Mouse (Mus musculus) limb, embryonic 14.5 days (tissue): Measurements from ENCODE around the gene Tvp23b. TPM values are rescaled to one million over a fixed set of nuclear protein-coding genes. Genes with fewer than 3 reads are reported as not detected.

Experiments used
- ATAC-seq: fragments of 200-750 bp; cut with Nextera tagmentation; 2 replicates; pipeline ENCODE4 v1.8.0; 2017; ENCODE audit warnings: low read depth, moderate number of reproducible peaks, moderate TSS enrichment; ENCODE audit not compliant: low FRiP score
- DNase-seq: peaks from one replicate; pipeline ENCODE4 v3.0.0-alpha.2; 2015; ENCODE audit warnings: low spot score
- H3K27ac ChIP-seq: fragments of 300-500 bp; sonication (generic); replicated peaks from 2 replicates; pipeline ENCODE4 v1.5.1; 2014; ENCODE audit warnings: low read depth, mild to moderate bottlenecking, low read length, moderate library complexity, mixed read lengths
- H3K27me3 ChIP-seq: fragments of 300-500 bp; sonication (generic); 2 replicates; pipeline ENCODE4 v1.6.1; 2014; ENCODE audit warnings: low read length, mixed read lengths; ENCODE audit not compliant: control insufficient read depth, insufficient read depth
- H3K36me3 ChIP-seq: fragments of 300-500 bp; sonication (generic); 2 replicates; pipeline ENCODE4 v1.6.1; 2014; ENCODE audit warnings: mild to moderate bottlenecking, low read length, moderate library complexity, mixed read lengths; ENCODE audit not compliant: control insufficient read depth, insufficient read depth
- H3K4me1 ChIP-seq: fragments of 300-500 bp; sonication (generic); 2 replicates; pipeline ENCODE4 v1.6.1; 2014; ENCODE audit warnings: antibody characterized with exemption, low read length, mixed read lengths; ENCODE audit not compliant: control insufficient read depth, insufficient read depth
- H3K4me2 ChIP-seq: fragments of 300-500 bp; sonication (generic); replicated peaks from 2 replicates; pipeline ENCODE4 v1.6.1; 2014; ENCODE audit warnings: low read depth, mild to moderate bottlenecking, low read length, moderate library complexity; ENCODE audit not compliant: severe bottlenecking
- H3K4me3 ChIP-seq: fragments of 300-500 bp; sonication (generic); replicated peaks from 2 replicates; pipeline ENCODE4 v1.5.1; 2014; ENCODE audit warnings: low read length
- H3K9ac ChIP-seq: fragments of 300-500 bp; sonication (generic); 2 replicates; pipeline ENCODE4 v1.6.1; 2014; ENCODE audit warnings: mild to moderate bottlenecking, low read depth, low read length, moderate library complexity; ENCODE audit not compliant: severe bottlenecking
- H3K9me3 ChIP-seq: fragments of 300-500 bp; sonication (generic); 2 replicates; pipeline ENCODE4 v1.6.1; 2016; ENCODE audit warnings: low read length; ENCODE audit not compliant: control insufficient read depth
- POLR2A ChIP-seq: fragments of 200-500 bp; IDR thresholded peaks from 2 replicates; pipeline ENCODE4 v1.8.0; 2012; ENCODE audit warnings: inconsistent platforms, mild to moderate bottlenecking, moderate library complexity, borderline replicate concordance; ENCODE audit not compliant: insufficient read depth, insufficient read length; ENCODE audit errors: extremely low read depth
- WGBS: fragments of 180-500 bp; shearing (Covaris S2); extraction: QIAGEN DNeasy Blood & Tissue Kit; methylation state at CpG from one replicate; pipeline ENCODE4 v1.1.7; 2014; 5-methylcytosine and 5-hydroxymethylcytosine counted together
- polyA plus RNA-seq, 2 experiments: library from polyadenylated mRNA; depleted of rRNA in 1 of 2; stranded (reverse) in 1 of 2; unstranded in 1 of 2; fragments of >200 nt; fragmentation: Nextera tagmentation in 1 of 2; extraction: Ambion mirVana in 1 of 2; gene quantifications; 2 replicates each; pipeline versions ENCODE4 v1.2.1 to v1.2.3; 2012 to 2014

Tvp23b gene
- polyA plus RNA-seq, 2 experiments: 40.1 to 65.6 TPM

- 88% methylated on average over 3 of the region's 3 CpGs for WGBS
- no peak for ATAC-seq
Observed at GRCm38 (mm10) chr11:62940176-62940575, 60.9 kb downstream of the Tvp23b start.

GRCm38 (mm10) chr11:62943538-62943937 lies 64.3 kb downstream of the Tvp23b start:
- no peak overlapping the region for H3K27ac ChIP-seq
- ATAC-seq (no peak), DNase-seq (no peak)
- no peaks in the 10 kb centered on the region for H3K9me3 ChIP-seq
- H3K4me1 ChIP-seq: no peaks in the 10 kb centered on the region
- 73% methylated on average over 6 of the region's 6 CpGs for WGBS
- no peak overlapping the region for H3K9ac ChIP-seq
- H3K4me2 ChIP-seq: no peak overlapping the region
- no peak for TF ChIP-seq POLR2A
- no peak overlapping the region for H3K4me3 ChIP-seq
- H3K27me3 ChIP-seq: no peaks in the 10 kb centered on the region
- no peaks in the 10 kb centered on the region for H3K36me3 ChIP-seq

More at GRCm38 (mm10) chr11:62940176-62940575, 60.9 kb downstream of the Tvp23b start:
- Histone ChIP-seq H3K4me3 (no peak overlapping the region), H3K4me1 (no peaks in the 10 kb centered on the region), H3K36me3 (no peaks in the 10 kb centered on the region), H3K4me2 (no peak overlapping the region), H3K9ac (no peak overlapping the region), H3K27me3 (no peaks in the 10 kb centered on the region), H3K27ac (no peak overlapping the region), H3K9me3 (no peaks in the 10 kb centered on the region)
- TF ChIP-seq POLR2A: no peak
- DNase-seq: no peak

GRCm38 (mm10) chr11:62945514-62945913 lies 66.3 kb downstream of the Tvp23b start:
- TF ChIP-seq POLR2A: no peak

GRCm38 (mm10) chr11:62949548-62949947 lies 70.3 kb downstream of the Tvp23b start:
- Histone ChIP-seq H3K27me3 (no peaks in the 10 kb centered on the region), H3K4me2 (no peak overlapping the region), H3K4me1 (no peaks in the 10 kb centered on the region), H3K9me3 (no peaks in the 10 kb centered on the region), H3K27ac (no peak overlapping the region), H3K36me3 (no peaks in the 10 kb centered on the region), H3K9ac (no peak overlapping the region), H3K4me3 (no peak overlapping the region)
- 97% methylated on average over 1 of the region's 1 CpGs for WGBS
- no peak for TF ChIP-seq POLR2A
- no peak for DNase-seq
- no peak for ATAC-seq

More at GRCm38 (mm10) chr11:62945514-62945913, 66.3 kb downstream of the Tvp23b start:
- ATAC-seq (no peak), DNase-seq (no peak)
- H3K27me3 ChIP-seq: no peaks in the 10 kb centered on the region
- no peak overlapping the region for H3K27ac ChIP-seq
- no peaks in the 10 kb centered on the region for H3K4me1 ChIP-seq
- no peaks in the 10 kb centered on the region for H3K9me3 ChIP-seq
- H3K36me3 ChIP-seq: no peaks in the 10 kb centered on the region
- no peak overlapping the region for H3K4me2 ChIP-seq
- no peak overlapping the region for H3K4me3 ChIP-seq
- no peak overlapping the region for H3K9ac ChIP-seq
- 24% methylated on average over 4 of the region's 4 CpGs for WGBS

- H3K4me2 ChIP-seq: no peak within 1 kb of the TSS
- ATAC-seq (no peak), DNase-seq (no peak)
- TF ChIP-seq POLR2A: no peak
- peaks cover 3% of the 10 kb centered on the region; the same call in 1 of the 2 replicates for H3K9me3 ChIP-seq
- 74% methylated on average over 3 of the region's 3 CpGs for WGBS
- H3K27ac ChIP-seq: no peak within 1 kb of the TSS
- H3K4me3 ChIP-seq: no peak within 1 kb of the TSS
- no peaks in the 10 kb centered on the region for H3K4me1 ChIP-seq
- H3K27me3 ChIP-seq: no peaks in the 10 kb centered on the region
- no peak within 1 kb of the TSS for H3K9ac ChIP-seq
- no peaks in the 10 kb centered on the region for H3K36me3 ChIP-seq
Observed at GRCm38 (mm10) chr11:62951012-62951411, 71.8 kb downstream of the Tvp23b start, which contains the start of gene Cdrt4. TSS of gene Cdrt4 (plus strand) at chr11:62951193.

- H3K9ac ChIP-seq: no peak overlapping the region
- H3K36me3 ChIP-seq: no peaks in the 10 kb centered on the region
- ATAC-seq (no peak), DNase-seq (no peak)
- H3K4me2 ChIP-seq: no peak overlapping the region
- H3K4me1 ChIP-seq: no peaks in the 10 kb centered on the region
- H3K27ac ChIP-seq: no peak overlapping the region
- H3K27me3 ChIP-seq: no peaks in the 10 kb centered on the region
- no peak overlapping the region for H3K4me3 ChIP-seq
- 91% methylated on average over 2 of the region's 3 CpGs for WGBS
- TF ChIP-seq POLR2A: no peak
- H3K9me3 ChIP-seq: peaks cover 3% of the 10 kb centered on the region; the same call in 1 of the 2 replicates
Observed at GRCm38 (mm10) chr11:62954766-62955165, 75.5 kb downstream of the Tvp23b start.
